Mouse (Mus musculus) CD4-positive, CD25-positive, alpha-beta regulatory T cell, adult 4 months (primary cell): ENCODE results near the gene Dennd4a. TPM values are rescaled to one million over a fixed set of nuclear protein-coding genes. Genes with fewer than 3 reads are reported as not detected.
A peak's percentile ranks its signal among the peaks of the same experiment; 100 is the strongest.
"Not testable (repeated sequence)": the region's sequence is repeated elsewhere in the genome, so short reads cannot be mapped to it uniquely, and the experiment has no call there.

Experiments
- ATAC-seq: one replicate; pipeline ENCODE4 v1.8.0; 2017
- polyA plus RNA-seq, 2 experiments: library from polyadenylated mRNA; unstranded; fragments of 100-300 nt; shearing (Covaris generic); gene quantifications; one replicate each; pipeline ENCODE4 v1.2.1; 2017

The Dennd4a gene
- polyA plus RNA-seq, 2 experiments from 2014 or later, result 22.1 to 25.3 TPM

DNA sequence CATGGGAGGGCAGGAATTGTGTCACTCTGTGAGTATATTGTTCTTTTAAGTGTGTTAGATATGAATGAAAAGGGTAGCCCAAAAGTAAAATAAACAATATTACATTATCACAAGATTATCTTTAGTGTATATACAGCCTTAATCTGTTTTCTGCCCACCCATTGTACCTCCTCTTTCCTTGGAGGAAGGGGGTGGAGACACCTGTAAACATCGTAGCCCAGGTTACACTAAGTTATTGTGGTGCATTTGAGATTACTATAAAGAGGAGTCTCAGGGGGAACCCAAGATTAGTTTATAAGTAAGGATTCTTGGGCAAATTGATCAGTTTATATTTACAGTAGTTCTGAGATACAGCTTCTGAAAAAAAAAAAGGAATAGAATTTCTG is 1.3 kb downstream of the Dennd4a start:
- ATAC-seq, result no peak

DNA sequence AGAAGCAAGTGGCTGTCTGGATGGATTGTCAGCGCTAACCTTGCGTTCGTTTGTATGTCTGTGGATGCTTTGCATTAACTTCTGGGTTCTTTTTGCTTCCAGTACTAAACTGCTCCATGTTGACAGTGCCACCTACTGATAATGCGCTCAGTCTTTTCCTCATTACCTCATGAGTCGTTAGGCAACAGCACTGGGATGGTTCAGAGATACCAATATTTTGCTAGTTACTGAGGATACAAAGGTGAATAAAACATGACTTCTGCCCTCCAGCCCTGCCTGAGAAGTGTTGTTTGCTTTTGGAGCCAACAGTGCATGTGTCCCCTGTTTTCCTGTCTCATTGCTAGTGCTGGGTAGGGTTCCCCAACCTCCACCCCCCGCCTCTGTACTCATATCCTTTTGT is 3.1 kb downstream of the Dennd4a start:
- ATAC-seq, result no peak

DNA sequence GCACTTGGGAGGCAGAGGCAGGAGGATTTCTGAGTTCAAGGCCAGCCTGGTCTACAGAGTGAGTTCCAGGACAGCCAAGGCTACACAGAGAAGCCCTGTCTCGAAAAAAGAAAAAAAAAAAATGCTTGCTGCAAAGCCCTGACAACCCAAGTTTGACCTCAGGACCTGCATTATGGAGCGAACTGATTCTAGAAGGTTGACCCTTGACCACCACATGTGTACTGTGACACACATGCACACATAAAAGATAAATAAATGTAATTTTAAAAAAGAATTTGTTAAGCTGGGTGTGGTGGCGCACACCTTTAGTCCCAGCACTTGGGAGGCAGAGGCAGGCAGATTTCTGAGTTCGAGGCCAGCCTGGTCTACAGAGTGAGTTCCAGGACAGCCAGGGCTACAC is 8.5 kb downstream of the Dennd4a start:
- ATAC-seq, result not testable (repeated sequence)

DNA sequence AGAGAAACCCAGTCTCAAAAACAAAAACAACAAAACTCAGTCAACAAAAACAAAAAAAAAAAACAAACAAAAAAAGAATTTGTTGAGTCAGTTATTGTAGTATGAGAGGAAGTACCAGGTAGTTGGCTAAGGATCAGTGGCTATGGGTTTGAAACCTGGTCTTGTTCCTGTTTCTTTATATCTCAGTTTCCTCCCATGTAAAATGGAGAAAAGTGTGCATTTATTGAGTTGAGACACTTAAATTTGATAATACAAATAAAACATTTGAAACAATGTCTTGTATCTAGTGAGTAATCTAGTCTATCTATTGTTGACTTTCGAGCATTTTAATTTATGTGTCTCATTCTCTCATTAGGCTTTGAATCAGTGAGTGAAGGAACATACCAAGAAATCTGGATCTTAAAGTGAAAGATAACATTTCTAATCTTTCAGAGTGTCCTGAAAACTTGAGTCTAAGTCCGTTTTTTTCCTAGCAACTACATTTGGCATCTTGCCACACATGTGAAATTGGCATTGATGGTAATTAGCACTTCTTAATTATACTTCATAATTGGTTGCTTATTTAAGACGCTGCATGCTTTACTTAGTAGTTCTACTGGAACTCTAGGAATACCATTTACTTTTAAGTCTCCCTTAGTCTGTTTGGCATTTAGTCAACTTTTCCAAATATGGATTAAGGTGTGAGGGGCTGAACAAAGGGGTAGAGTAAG is 9.1 kb downstream of the Dennd4a start:
- ATAC-seq, result no peak

DNA sequence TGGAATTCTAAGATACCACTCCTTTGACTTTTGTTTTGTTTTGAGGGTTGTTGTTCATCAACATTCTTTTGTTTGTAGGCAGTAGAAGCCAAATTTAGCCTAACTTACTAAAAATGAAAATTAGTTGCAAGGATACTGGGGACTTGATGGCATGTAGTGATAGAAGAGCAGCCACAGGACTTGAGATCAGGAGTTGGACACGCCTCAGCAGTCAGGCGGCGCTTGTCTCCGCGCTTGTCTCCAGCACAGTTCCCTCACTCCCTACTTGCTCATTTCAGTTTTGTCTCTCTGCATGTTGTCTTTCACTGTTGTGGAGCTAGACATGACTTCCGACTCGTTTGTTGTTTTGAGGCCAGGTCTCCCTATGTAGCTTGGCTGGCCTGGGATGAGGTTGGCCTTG is 11.1 kb downstream of the Dennd4a start:
- ATAC-seq, result no peak

DNA sequence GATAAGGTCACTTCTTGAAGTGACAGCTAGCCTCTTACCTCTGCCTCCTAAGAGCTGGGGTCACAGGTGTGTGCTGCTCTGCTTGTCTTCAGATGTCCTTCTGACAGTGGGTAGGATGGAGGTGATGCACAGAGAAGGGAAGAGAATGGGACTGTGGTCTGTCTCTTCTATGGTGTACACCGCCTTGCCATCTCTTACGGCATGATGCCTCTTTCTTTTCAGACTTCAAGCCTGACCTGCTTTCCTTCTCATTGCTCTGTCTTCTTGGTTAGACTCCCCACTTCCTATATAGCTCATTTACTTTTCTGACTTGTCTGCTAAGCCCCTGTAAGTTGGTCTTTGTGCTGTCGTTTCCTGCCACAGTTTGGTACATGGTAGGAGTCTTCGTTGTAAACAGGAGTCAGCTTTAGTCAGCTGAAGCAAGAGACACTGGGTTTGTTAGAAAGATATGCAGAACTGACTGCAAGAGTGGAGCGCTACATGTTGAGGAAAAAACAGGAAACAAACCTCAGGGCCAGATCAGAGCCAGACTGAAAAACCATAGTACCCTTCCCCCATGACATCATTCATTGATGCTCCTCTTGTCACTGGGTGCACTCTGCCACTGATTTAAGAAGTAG is 13.4 kb downstream of the Dennd4a start:
- peak; percentile 85 for ATAC-seq

DNA sequence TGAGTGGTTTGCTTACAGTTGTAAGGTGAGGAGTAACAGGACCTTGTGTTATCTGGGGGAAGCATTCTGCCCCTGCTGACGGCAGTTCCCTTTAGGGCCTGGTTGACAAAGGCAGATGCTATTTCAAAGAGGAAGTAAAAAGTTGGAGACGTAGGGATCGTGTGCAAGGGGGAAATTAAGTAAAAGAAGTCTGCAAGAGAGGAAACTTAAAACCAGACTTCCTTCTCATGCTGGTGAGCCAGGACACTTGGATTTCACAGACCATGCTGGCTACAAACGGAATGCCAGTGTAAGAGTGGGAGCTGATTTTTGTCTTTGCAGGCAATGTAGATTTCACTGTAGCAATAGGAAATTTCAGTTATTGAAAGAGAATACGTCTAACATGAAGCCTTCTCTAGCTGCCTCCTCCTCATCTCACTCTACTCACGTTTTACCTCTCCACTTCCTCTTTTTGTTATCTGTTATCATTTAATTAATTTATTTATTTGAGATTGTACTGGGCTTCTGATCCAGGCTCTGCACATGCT is 19.0 kb downstream of the Dennd4a start:
- no peak for ATAC-seq

DNA sequence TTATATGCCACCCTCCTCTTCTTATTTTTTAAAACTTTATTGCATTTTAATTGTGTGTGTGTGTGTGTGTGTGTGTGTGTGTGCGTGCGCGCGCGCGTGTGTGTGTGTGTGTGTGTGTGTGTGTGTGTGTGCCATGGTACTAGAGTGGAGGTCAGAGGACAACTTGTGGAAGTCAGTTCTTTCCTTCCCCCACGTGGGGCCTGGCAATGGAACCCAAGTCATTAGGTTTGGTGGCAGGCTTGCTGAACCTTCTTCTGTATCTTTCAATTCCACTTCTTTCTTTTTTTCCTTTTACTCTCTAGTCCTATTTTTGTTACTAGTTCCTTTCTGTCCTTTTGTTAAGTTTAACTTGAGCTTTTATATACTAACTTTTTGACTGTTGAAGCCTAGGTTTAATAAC is 19.5 kb downstream of the Dennd4a start:
- ATAC-seq, result no peak

DNA sequence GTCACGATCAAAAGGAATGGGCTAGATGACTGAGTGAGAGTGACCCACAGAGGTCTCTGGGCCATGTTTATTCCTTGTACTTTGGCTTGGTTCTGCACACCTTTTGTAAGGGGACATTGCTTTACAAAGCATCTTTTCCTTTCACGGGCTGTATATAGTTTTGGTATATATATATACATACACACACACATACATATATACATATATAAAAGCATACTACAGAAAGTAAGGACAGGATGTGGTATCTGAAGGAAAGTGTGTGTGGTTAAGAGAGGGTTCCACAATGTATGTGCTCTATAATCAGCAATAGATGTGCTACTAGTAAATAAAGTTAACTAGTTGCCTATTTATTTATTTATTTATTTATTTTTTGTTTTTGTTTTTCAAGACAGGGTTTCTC is 20.6 kb downstream of the Dennd4a start:
- peak; percentile 64 for ATAC-seq

DNA sequence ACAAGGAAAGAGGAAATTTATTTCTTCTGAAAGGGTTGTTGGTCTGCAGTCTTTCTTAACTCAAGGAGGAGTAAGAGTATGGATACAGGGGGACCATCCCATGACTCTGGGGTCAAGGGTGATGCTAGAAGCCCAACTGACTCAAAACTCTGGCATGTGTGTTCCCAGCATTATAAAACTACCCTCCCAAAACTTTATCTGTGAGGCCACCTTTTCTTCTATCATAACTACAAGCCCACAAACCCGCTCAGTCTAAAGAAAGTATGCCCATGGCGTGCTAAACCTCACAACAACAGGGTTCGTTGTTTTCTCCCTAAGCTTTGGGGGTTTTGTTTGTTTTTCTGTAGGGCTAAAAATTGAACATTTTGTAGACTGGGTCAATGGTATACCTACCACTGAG is 23.3 kb downstream of the Dennd4a start:
- ATAC-seq, result no peak

DNA sequence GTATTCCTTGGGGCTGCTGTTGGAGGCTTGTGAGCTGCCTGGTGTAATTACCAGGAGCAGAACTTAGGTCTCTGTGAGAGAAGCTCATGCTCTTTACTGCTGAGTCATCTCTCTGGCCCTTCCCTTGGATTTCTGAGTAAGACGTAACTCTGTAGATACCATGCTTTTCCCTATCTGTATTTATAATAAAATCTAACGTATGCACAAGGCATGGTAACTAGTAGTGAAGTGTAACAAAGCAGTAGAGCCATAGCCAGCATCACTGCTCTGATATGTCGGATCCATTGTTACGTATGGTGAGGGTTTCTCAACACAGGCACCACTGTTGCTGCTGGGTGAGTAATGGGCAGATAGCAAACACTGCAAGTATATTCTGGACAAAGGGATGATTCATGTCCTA is 34.2 kb downstream of the Dennd4a start:
- ATAC-seq, result no peak

DNA sequence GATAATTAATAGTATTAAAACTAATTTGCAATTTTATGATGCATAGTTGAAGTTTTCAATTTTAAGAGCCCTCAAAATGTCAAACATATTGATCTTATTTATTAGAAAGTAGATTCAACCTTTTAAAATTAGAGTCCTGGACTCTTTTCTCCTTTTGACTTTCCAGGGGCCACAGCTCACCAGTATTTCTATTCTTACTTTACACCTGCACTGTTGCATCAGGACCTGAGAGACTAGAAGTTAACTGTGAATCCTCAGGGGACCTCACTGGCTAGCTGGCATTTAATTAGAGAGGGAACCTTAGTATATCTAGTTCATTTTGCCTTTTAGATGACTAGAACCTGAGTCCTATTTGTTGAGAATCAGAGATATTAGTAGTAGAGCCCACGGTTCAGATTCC is 38.4 kb downstream of the Dennd4a start:
- no peak for ATAC-seq

DNA sequence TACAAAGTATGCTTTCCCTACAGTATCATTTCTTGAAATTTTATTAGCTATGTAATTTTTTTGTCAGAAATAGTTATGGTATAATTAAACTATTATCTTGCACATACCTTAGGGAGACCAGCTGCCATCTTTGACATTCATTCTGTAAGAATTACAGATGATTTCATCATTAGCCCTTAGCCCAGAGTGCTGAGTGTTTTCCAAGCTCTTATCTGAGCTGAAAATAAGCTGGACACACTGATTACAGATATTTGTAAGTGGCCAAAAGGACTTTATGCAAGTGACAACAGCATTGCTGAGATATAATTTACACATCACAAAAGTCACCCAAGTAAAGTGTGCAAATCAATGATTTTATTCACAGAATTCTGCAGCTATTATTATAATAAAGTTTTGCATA is 48.9 kb downstream of the Dennd4a start:
- no peak for ATAC-seq

DNA sequence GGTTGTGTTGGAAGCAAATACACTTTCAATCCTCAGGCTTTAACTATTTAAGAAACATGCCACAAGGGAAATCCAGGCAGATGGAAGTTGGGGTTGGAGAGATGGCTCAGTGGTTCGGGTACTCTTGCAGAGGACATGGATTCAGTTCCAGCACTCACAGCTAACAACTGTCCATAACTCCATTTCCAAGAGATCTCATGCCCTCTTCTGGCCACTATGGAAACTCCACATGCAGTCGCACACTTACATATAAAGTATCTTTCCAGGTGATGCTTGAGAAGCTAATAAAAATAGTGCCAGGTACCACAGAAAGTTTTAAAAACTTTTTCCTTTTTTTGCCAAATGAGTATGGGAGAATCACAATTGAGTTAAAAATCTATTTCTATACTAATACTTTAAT is 51.5 kb downstream of the Dennd4a start:
- ATAC-seq, result peak; percentile 41

DNA sequence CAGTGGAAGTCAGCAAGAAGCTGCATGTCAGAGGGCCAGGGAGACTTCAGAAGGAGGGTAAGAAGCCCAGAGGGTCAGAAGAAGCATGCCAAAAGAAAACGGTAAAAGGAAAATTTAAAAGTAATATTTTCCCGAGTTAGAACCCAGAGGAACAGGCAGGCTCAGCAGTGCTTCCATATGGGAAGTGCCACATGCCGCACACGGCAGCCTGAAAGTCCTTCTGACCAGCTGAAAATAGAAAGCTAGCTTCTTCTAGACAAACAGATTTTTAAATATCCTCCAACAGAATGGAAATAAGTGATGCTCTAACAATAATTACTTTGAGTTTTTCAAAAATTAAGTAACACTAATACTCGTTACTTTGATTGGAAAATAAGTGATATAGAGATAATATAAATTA is 74.9 kb downstream of the Dennd4a start:
- ATAC-seq, result no peak

DNA sequence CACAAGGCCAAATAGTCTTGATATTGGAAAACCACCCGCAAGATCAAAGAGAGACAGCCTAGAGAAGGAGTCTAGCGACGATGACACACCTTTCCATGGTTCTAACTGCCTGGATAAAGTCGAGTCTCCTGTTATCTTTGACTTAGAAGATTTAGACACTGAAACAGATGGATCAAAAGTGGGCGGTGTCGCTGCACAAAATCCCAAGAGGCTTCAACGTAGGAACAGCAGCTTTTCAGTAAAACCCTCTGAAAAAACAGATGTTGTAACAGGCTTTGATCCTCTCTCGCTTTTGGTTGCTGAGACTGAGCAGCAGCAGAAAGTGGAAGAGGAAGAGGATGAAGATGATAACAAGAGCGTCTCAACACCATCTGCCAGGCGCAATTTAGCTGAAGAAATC is 85.5 kb downstream of the Dennd4a start:
- no peak for ATAC-seq

DNA sequence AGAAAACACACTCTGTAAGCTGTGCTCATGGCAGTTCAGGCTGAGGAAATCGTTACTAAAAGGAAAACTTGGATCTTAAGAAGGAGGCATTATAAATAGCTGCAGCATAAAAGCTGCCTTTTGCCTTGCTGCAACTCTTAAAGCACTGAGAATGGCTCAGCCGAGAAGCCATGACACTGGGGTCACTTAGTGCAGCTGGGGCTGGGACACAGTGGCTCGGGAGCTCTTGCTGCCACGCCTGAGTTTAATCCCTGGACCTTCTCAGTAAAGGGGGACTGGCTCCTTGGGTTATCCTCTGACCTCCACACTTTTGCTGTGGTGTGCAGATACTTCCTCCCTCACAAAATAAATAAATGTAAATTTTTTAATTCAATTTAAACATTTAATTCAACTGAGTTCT is 91.7 kb downstream of the Dennd4a start:
- no peak for ATAC-seq

DNA sequence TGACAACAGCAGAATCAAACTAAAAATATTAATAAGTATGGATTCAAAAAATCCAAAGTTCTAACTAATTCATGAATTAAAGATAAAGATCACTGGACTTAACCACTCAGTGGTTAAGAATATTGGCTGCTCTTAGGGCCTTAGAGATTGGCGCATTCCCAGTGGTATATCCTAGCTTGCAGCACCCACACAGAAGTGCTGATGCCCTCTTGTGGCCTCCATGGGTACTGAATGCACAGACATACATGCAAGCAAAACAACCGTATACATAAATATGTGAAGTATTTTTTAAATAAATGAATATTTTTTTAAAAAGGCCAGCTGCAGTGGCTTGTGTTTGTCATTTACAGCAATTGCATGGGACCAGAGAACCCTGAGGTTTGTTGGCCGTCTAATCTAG is 92.2 kb downstream of the Dennd4a start:
- peak; percentile 51 for ATAC-seq

DNA sequence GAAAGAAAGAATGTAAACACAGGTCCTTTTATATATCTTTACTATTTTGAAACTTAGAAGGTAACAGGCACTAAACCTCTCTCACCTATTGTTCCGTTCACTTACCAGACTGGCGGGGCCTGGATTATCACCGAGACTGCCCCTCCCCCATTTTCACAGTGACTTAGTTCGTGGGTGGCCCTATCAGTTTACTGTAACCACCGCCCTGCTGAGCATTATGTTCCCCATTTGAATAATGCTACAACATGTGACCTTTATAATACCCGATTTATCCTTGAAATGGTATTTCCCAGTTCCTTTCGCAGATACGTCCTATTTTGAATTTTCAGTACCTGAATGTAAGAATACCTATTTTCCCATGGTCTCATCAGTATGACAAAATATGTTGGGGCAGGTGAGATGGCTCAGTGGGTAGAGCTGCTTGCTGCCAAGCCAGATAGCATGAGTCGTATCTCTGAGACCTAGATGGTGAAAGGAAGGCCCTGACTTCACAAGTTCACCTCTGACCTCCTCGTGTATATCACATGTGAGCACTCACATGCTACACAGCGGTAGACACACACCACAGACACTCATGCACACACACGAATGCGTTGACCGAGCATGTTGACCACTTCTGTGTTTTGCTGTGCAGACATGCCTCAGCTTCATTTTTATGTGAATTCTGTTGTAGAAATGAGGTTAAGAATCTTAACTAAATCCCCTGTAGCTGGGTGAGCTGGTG is 93.9 kb downstream of the Dennd4a start:
- no peak for ATAC-seq

DNA sequence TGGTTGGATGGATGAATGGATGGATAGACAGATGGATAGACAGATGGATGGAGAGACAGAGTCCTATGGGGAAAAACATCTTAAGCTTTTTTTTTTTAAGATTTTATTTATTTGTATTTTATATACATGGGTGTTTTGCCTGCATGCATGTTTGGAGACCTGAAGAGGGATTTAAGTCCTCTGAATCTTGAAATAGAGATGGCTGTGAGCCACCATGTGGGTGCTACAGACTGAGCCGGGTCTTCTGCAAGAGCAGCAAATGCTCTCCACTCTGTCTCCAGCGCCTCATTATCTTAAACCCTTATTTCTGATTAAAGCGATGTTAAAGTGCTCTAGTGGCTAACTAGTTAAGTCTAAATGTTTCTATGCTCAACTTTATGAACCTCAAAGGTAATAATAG is 96.3 kb downstream of the Dennd4a start:
- no peak for ATAC-seq

DNA sequence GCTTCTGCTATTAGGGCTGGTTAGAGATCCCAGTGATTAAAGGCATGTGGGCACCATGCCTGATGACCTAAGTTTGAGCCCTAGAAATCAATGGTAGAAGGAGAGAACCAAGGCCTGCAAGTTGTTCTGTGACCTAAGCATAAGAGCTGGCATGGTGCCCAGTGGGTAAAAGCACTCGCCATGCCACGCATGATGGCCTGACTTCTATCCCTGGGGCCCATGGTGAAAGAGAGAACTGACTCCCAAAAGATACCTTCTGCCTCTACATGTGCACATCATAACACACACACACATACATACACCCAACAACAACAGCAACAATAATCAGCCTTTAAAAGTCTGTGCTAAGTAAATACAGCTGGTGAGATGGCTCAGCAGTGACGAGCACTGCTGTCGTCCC is 102.3 kb downstream of the Dennd4a start:
- no peak for ATAC-seq

DNA sequence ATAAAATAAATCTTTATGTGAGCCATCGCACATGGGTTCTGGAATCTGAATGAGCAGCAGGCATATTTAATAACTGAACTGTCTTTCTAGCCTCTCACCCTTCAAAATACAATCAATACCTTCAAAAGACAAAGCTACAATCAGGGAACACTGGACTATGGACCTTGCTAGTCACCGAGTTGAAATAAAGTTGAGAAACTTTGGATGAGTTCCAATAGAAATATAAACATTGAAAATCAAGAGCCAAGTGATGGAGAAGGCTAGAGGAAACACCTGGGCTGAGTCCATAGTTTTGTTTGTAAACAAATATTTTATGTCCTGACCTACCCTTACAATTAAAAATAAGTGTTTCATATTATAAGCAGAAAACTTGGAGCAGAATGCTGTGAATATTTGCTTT is 102.8 kb downstream of the Dennd4a start:
- no peak for ATAC-seq

DNA sequence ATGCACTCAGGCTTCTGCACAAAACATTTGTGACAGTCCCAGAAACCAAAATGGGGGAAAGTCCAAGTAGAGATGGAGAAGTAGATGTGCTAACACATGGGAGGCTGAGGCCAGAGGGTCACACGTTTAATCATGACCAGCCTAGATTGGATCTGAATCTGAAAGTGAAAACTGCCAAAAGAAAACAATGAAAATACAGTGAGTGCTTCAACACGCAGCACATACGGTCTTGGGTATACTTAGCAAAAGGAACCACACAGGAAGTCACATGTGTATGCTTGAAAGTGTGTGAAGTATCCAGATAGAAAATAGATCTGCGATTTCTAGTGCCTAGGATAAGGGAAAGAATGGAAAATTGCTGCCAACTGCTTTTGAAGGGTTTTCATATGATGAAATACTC is 103.5 kb downstream of the Dennd4a start:
- peak; percentile 63 for ATAC-seq

DNA sequence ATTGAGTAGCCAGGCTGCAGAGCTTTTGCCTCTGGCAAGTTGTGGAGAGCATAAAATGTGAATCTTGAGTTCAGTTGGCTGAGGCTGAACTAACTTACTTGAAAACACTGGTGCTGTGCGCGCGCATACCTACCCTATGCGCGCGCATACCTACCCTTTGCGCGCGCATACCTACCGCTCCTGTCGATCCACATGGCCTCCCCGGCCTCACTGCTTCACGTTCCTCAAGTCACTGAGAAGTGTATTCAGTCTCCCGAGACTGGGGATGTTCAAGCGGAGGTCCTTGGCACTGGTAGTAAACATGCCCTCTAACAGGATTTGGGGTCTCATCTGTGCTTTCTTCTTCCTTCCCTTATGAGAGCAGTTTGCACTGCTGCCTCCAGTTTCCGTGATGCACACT is 107.4 kb downstream of the Dennd4a start:
- ATAC-seq, result peak; percentile 17
